Mouse (Mus musculus): ENCODE results near the gene Olfr641. TPM values are rescaled to one million over a fixed set of nuclear protein-coding genes. Genes with fewer than 3 reads are reported as not detected.

Gene Olfr641
- not detected in 2 replicates for polyA plus RNA-seq (2012; rRNA removed)

GRCm38 (mm10) chr7:104035145-104035544, at the start of gene Olfr641:
Olfr641 (plus strand) TSS chr7:104035445.

DNA sequence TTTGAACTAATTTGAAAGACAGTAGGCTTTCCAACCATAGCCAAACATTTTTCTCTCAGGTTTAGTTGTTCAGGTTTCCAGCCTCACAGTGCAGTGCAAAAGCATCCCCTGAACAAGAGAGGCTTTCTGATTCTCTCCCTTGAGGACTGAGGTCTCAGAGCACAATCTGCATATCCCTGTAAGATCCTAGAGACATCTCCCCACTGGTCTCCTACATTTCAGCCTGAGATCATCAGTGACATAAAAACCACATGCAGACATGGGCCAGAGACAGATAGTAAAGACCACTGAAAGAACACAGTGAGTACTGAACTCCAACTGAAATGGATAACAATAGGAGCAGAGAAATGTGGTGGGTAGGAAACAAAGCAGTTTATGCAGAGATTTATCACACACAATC, 36.8 kb upstream of the Olfr641 start, which contains the start of gene Olfr638:
TSS of gene Olfr638 (plus strand) at position 301 of the 400 bp plus-strand sequence.

GRCm38 (mm10) chr7:104017203-104017602, 18.0 kb upstream of the Olfr641 start, which contains the start of gene Olfr639:
Olfr639 (minus strand) TSS chr7:104017303.

GRCm38 (mm10) chr7:104025473-104025872, 9.8 kb upstream of the Olfr641 start, which contains the start of gene Olfr640:
Olfr640 (minus strand) TSS chr7:104025573.

GRCm38 (mm10) chr7:104052566-104052965, 17.3 kb downstream of the Olfr641 start, which contains the start of gene Olfr642:
Olfr642 (minus strand) TSS chr7:104052666.

GRCm38 (mm10) chr7:104061345-104061744, 26.1 kb downstream of the Olfr641 start, which contains the start of gene 4930516K23Rik:
4930516K23Rik (minus strand) TSS chr7:104061445.

DNA sequence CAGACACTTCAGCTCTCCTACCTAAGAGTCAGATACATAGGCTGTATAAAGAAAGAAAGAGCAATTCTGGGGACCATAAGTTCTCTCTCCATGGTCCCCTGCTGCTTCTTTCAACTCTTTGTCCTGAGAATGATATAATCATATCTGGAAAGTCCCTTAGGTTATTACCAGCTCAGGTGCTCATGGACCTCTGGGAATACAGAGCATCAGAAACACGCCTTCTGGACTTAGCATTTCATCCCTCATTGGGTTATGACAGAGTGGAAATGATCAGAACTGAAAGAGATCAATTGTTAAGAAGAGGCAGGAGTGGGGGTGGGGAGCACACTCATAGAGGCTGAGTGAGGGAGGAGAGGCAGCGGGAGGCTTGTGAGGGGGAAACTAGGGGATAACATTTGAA, 36.5 kb downstream of the Olfr641 start, which contains the start of gene Olfr644:
TSS of gene Olfr644 (minus strand) at position 101 of the 400 bp plus-strand sequence.

GRCm38 (mm10) chr7:104085365-104085764, 50.1 kb downstream of the Olfr641 start, which contains the start of gene Olfr645:
Olfr645 (minus strand) TSS chr7:104085465.

Other genes with a start within 250 kb of the Olfr641 start
- 0.01 TPM in 2 replicates for gene Olfr67, start 243.6 kb upstream of the Olfr641 start, polyA plus RNA-seq (2012; rRNA removed)
- gene Hbb-bt, start 221.4 kb upstream of the Olfr641 start, polyA plus RNA-seq (2012; rRNA removed) = 28,363 and 31,511 TPM in 2 replicates
- 108,653 and 122,218 TPM in 2 replicates for gene Hbb-bs, start 207.3 kb upstream of the Olfr641 start, polyA plus RNA-seq (2012; rRNA removed)
- gene Hbb-bh2, start 194.9 kb upstream of the Olfr641 start, polyA plus RNA-seq (2012; rRNA removed) = not detected in 2 replicates
- gene Hbb-bh1, start 192.3 kb upstream of the Olfr641 start, polyA plus RNA-seq (2012; rRNA removed) = 3.5 and 3.6 TPM in 2 replicates
- gene Hbb-y, start 182.2 kb upstream of the Olfr641 start, polyA plus RNA-seq (2012; rRNA removed) = 8.8 and 9.9 TPM in 2 replicates
- not detected in 2 replicates for gene Olfr66, start 149.2 kb upstream of the Olfr641 start, polyA plus RNA-seq (2012; rRNA removed)
- gene Olfr64, start 141.0 kb upstream of the Olfr641 start, polyA plus RNA-seq (2012; rRNA removed) = not detected in 2 replicates
- gene Olfr65, start 132.0 kb upstream of the Olfr641 start, polyA plus RNA-seq (2012; rRNA removed) = not detected in 2 replicates
- gene Olfr631, start 106.6 kb upstream of the Olfr641 start, polyA plus RNA-seq (2012; rRNA removed) = 0.23 and 0.30 TPM in 2 replicates
- 0.49 and 0.53 TPM in 2 replicates for gene Olfr632, start 101.1 kb upstream of the Olfr641 start, polyA plus RNA-seq (2012; rRNA removed)
- 0.01 TPM in 1 of 2 replicates, not detected in the other for gene Olfr633, start 91.0 kb upstream of the Olfr641 start, polyA plus RNA-seq (2012; rRNA removed)
- 0.01 TPM in 1 of 2 replicates, not detected in the other for gene Olfr635, start 64.3 kb upstream of the Olfr641 start, polyA plus RNA-seq (2012; rRNA removed)
- 0.04 TPM in 1 of 2 replicates, not detected in the other for gene Olfr638, start 36.7 kb upstream of the Olfr641 start, polyA plus RNA-seq (2012; rRNA removed)
- not detected in 2 replicates for gene Olfr639, start 18.1 kb upstream of the Olfr641 start, polyA plus RNA-seq (2012; rRNA removed)
- not detected in 2 replicates for gene Olfr640, start 9.9 kb upstream of the Olfr641 start, polyA plus RNA-seq (2012; rRNA removed)
- not detected in 2 replicates for gene Olfr642, start 17.2 kb downstream of the Olfr641 start, polyA plus RNA-seq (2012; rRNA removed)
- not detected in 2 replicates for gene 4930516K23Rik, start 26.0 kb downstream of the Olfr641 start, polyA plus RNA-seq (2012; rRNA removed)
- gene Olfr644, start 36.4 kb downstream of the Olfr641 start, polyA plus RNA-seq (2012; rRNA removed) = not detected in 2 replicates
- not detected in 2 replicates for gene Olfr645, start 50.0 kb downstream of the Olfr641 start, polyA plus RNA-seq (2012; rRNA removed)
- gene Olfr646, start 69.4 kb downstream of the Olfr641 start, polyA plus RNA-seq (2012; rRNA removed) = not detected in 2 replicates
- not detected in 2 replicates for gene Ubqln5, start 94.4 kb downstream of the Olfr641 start, polyA plus RNA-seq (2012; rRNA removed)
- gene Olfr643, start 102.0 kb downstream of the Olfr641 start, polyA plus RNA-seq (2012; rRNA removed) = not detected in 2 replicates
- not detected in 2 replicates for gene Ubqln3, start 107.8 kb downstream of the Olfr641 start, polyA plus RNA-seq (2012; rRNA removed)
- gene Ubqlnl, start 115.1 kb downstream of the Olfr641 start, polyA plus RNA-seq (2012; rRNA removed) = not detected in 2 replicates
- not detected in 2 replicates for gene Olfm5, start 129.4 kb downstream of the Olfr641 start, polyA plus RNA-seq (2012; rRNA removed)
- 0.01 and 0.03 TPM in 2 replicates for gene Olfr648, start 147.9 kb downstream of the Olfr641 start, polyA plus RNA-seq (2012; rRNA removed)
- not detected in 2 replicates for gene Olfr649, start 160.5 kb downstream of the Olfr641 start, polyA plus RNA-seq (2012; rRNA removed)
- 0.81 and 0.87 TPM in 2 replicates for gene Trim6, start 183.3 kb downstream of the Olfr641 start, polyA plus RNA-seq (2012; rRNA removed)
- 7.1 and 9.7 TPM in 2 replicates for gene Trim34a, start 209.0 kb downstream of the Olfr641 start, polyA plus RNA-seq (2012; rRNA removed)